Mouse (Mus musculus): ENCODE data around the gene Myocos. TPM values are rescaled to one million over a fixed set of nuclear protein-coding genes. Genes with fewer than 3 reads are reported as not detected.

Myocos gene
- not detected in 2 replicates for polyA plus RNA-seq (2011; ENCODE audit: insufficient read length, low read depth, missing spikeins)

DNA sequence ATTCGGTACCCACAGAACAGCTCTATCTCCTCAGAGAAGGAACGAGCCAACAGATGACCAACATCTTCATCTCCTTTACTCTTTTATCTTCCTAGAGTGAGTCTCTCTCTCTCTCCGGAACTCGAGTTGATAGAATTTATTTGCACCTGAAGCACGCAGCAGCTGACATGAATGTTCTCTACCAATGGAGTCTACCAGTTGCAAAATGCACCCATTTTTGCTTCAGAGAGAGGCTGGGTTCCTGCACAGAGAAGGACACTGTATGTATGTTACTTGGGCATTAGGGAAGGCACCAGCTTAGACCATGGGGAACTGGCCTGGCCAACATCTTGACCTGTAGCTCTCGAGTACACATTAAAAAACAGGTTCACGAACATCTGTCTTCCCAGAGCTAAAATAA lies at the start of gene Myocos:
Myocos (minus strand) TSS at position 101 of the 400 bp plus-strand sequence.
- no peak within 1 kb of the TSS for H3K27ac ChIP-seq (ENCODE audit: insufficient read depth, low read length)
- H3K4me1 ChIP-seq (ENCODE audit: control insufficient read depth, insufficient read depth, low read length): no peaks in the 10 kb centered on the region
- H3K4me3 ChIP-seq (ENCODE audit: insufficient read depth, low read length): no peak within 1 kb of the TSS
- TF ChIP-seq CTCF (IDR thresholded peaks at IDR 0.05; ENCODE audit: borderline replicate concordance, insufficient read depth, low read length): no peak
- TF ChIP-seq POLR2A (IDR thresholded peaks at IDR 0.05; ENCODE audit: low read depth, low read length): no peak

DNA sequence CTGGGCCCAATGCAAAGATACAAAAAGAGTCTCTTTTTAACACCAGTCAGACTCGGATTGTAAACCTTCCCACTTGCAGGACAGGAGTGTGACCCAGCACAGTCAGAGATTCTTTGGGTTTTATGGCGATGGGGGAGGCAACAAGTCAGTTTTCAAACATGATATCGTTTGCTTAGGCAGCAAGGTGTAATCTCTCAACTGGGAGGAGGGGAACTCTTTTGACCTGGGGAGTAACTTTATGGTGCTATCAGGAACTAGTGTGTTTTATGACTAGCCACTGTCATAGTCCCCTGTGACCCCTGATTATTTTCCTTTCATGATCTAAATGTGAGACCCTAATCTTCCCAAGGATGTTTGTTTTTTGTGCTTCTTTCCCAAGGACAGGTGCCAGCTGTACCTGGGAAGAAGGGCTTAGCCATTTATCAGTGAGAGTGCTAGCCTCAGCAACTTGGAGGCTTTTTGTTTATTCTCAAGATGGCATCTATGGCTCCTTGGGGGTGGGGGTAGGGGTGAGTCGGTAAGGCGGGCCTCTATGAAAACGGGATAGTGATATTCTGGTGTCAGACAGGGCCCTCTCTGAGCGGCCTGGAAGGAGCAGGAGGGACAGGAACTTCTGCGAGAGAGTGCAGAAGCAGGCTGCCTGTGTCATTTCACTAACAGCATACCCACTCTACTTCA lies 42.5 kb upstream of the Myocos start:
- no peak overlapping the region for H3K4me3 ChIP-seq (ENCODE audit: insufficient read depth, low read length)
- no peak for TF ChIP-seq POLR2A (IDR thresholded peaks at IDR 0.05; ENCODE audit: low read depth, low read length)
- no peak for TF ChIP-seq CTCF (IDR thresholded peaks at IDR 0.05; ENCODE audit: borderline replicate concordance, insufficient read depth, low read length)
- no peak overlapping the region for H3K27ac ChIP-seq (ENCODE audit: insufficient read depth, low read length)
- H3K4me1 ChIP-seq (ENCODE audit: control insufficient read depth, insufficient read depth, low read length): no peaks in the 10 kb centered on the region

DNA sequence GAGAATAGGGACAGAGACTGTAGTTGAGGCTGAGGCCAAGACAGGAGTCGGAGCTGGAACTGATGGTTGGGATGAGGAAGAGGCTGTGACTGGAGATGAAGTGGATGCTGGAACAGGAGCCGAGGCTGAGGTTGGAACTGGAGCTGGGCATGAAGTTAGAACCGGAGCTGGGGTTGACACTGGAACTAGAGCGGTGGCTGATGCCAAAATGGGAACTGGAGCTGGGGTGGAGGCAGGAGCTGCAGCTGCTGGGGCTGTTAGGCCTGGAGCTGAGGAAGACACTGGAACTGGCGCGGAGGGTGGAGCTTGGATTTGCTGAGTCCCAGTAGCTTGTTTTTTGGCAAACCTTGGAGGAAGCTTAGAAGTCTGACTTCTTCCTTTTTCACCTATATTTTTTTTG lies 39.8 kb upstream of the Myocos start:
- Histone ChIP-seq H3K4me1 (ENCODE audit: control insufficient read depth, insufficient read depth, low read length) (no peaks in the 10 kb centered on the region; the same call in 1 of the 2 replicates), H3K27ac (ENCODE audit: insufficient read depth, low read length) (no peak overlapping the region), H3K4me3 (ENCODE audit: insufficient read depth, low read length) (no peak overlapping the region)
- TF ChIP-seq CTCF (IDR thresholded peaks at IDR 0.05; ENCODE audit: borderline replicate concordance, insufficient read depth, low read length) (no peak), POLR2A (IDR thresholded peaks at IDR 0.05; ENCODE audit: low read depth, low read length) (no peak)

DNA sequence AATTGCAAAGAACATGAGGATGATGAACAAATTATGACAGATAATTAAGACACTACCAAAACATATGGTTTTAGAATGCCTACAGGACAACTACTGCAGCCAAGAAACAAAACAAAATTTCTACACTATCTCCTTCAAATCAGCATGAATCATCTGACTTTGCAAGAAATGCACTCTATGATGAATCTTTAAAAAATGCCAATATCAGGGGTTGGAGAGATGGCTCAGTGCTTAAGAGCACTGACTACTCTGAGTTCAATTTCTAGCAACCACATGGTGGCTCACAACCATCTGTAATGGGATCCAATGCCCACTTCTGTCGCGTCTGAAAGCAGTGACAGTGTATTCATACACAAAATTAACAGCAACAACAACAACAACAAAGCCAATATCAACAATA lies 35.7 kb upstream of the Myocos start:
- Histone ChIP-seq H3K4me3 (ENCODE audit: insufficient read depth, low read length) (no peak overlapping the region), H3K27ac (ENCODE audit: insufficient read depth, low read length) (no peak overlapping the region), H3K4me1 (ENCODE audit: control insufficient read depth, insufficient read depth, low read length) (no peaks in the 10 kb centered on the region; the same call in 1 of the 2 replicates)
- TF ChIP-seq CTCF (IDR thresholded peaks at IDR 0.05; ENCODE audit: borderline replicate concordance, insufficient read depth, low read length) (no peak), POLR2A (IDR thresholded peaks at IDR 0.05; ENCODE audit: low read depth, low read length) (no peak)

- H3K4me3 ChIP-seq (ENCODE audit: insufficient read depth, low read length): no peak overlapping the region
- H3K27ac ChIP-seq (ENCODE audit: insufficient read depth, low read length): peak overlapping the region; percentile 39; the same call in 1 of the 2 replicates
- no peaks in the 10 kb centered on the region for H3K4me1 ChIP-seq (ENCODE audit: control insufficient read depth, insufficient read depth, low read length)
- TF ChIP-seq CTCF (IDR thresholded peaks at IDR 0.05; ENCODE audit: borderline replicate concordance, insufficient read depth, low read length) (no peak), POLR2A (IDR thresholded peaks at IDR 0.05; ENCODE audit: low read depth, low read length) (0 out of 2 replicates have a peak, but pooled peaks have one; percentile 40)
Observed at GRCm38 (mm10) chr1:162665486-162666174, 7.6 kb upstream of the Myocos start.

GRCm38 (mm10) chr1:162664826-162665475 lies 6.9 kb upstream of the Myocos start:
- TF ChIP-seq CTCF (IDR thresholded peaks at IDR 0.05; ENCODE audit: borderline replicate concordance, insufficient read depth, low read length) (peak; percentile 79; the same call in 1 of the 2 replicates), POLR2A (IDR thresholded peaks at IDR 0.05; ENCODE audit: low read depth, low read length) (no peak)
- no peaks in the 10 kb centered on the region for H3K4me1 ChIP-seq (ENCODE audit: control insufficient read depth, insufficient read depth, low read length)
- no peak overlapping the region for H3K27ac ChIP-seq (ENCODE audit: insufficient read depth, low read length)
- H3K4me3 ChIP-seq (ENCODE audit: insufficient read depth, low read length): no peak overlapping the region

GRCm38 (mm10) chr1:162660276-162660860 lies 2.3 kb upstream of the Myocos start:
- TF ChIP-seq CTCF (IDR thresholded peaks at IDR 0.05; ENCODE audit: borderline replicate concordance, insufficient read depth, low read length): no peak
- no peak for TF ChIP-seq POLR2A (IDR thresholded peaks at IDR 0.05; ENCODE audit: low read depth, low read length)
- Histone ChIP-seq H3K4me1 (ENCODE audit: control insufficient read depth, insufficient read depth, low read length) (no peaks in the 10 kb centered on the region), H3K27ac (ENCODE audit: insufficient read depth, low read length) (no peak overlapping the region), H3K4me3 (ENCODE audit: insufficient read depth, low read length) (no peak overlapping the region)

DNA sequence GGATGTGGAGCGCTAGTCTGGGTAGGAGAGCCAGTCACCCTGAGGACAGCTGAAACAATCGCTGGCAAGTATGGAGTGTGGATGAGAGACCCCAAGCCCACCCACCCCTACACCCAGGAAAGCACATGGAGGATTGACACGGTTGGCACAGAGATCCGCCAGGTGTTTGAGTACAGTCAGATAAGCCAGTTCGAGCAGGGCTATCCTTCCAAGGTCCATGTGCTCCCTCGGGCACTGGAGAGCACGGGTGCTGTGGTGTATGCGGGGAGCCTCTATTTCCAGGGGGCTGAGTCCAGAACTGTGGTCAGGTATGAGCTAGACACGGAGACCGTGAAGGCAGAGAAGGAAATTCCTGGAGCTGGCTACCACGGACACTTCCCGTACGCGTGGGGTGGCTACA lies 9.6 kb downstream of the Myocos start:
- TF ChIP-seq POLR2A (IDR thresholded peaks at IDR 0.05; ENCODE audit: low read depth, low read length) (no peak), CTCF (IDR thresholded peaks at IDR 0.05; ENCODE audit: borderline replicate concordance, insufficient read depth, low read length) (no peak)
- H3K27ac ChIP-seq (ENCODE audit: insufficient read depth, low read length): no peak overlapping the region
- H3K4me1 ChIP-seq (ENCODE audit: control insufficient read depth, insufficient read depth, low read length): no peaks in the 10 kb centered on the region
- H3K4me3 ChIP-seq (ENCODE audit: insufficient read depth, low read length): no peak overlapping the region

DNA sequence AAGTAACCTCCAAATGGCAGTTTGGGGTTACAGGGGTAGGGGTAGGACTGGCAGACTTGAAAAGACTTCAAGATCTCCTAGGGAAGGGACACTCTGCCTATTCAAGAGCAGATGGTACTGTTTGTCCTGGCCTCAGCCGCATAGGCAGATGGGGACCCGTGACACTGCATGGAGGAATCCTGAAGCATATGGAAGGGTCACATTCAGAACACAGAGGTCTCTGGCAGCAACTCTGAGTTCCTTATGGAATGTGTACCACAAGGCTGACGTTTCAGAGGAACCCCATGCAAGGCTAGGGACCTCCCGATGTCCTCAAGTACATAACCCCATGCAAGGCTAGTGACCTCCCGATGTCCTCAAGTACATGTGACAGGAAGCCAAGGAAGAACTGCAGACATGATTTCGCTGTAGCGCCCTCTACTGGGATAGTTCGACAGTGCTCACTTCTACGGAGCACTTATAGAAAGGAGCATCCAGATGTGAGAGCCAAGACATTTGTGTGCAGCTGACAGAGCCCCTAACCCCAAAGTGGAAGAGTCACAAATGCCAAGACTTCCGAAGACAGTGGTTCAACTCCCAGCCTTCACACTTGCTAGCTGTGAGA lies 11.8 kb downstream of the Myocos start:
- TF ChIP-seq POLR2A (IDR thresholded peaks at IDR 0.05; ENCODE audit: low read depth, low read length) (no peak), CTCF (IDR thresholded peaks at IDR 0.05; ENCODE audit: borderline replicate concordance, insufficient read depth, low read length) (no peak)
- H3K4me1 ChIP-seq (ENCODE audit: control insufficient read depth, insufficient read depth, low read length): no peaks in the 10 kb centered on the region
- no peak overlapping the region for H3K4me3 ChIP-seq (ENCODE audit: insufficient read depth, low read length)
- no peak overlapping the region for H3K27ac ChIP-seq (ENCODE audit: insufficient read depth, low read length)
